ENCODE assay signal across 23 mouse cellular contexts in the genomic region with DNA sequence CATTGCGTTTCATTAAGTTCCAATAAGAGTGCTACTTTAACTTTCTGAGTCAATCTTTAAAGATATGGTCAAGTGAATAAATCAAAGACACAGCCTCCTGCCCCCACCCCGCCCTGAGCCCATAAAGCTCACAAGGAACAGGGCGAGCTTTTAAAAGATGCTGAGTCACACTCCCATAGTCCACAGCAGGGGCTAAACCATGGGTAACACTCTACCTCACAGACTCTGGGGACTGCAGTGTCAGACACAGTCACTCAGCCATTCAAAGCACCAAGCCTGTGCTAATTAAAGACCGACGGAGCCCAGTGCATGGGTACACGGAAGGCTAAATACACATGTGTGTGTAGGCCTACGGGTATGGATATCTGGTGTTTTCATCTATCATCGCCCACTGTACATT.
DNase-seq lines count a peak whose midpoint lies in the region; ATAC-seq lines count a peak whose summit lies in the region.
"Had no signal": no experiment of that assay in that cellular context is flagged by ENCODE, and none has a peak within 500 bp of the region (broad histone marks: within the 10 kb centered on the region; RNA-seq: fewer than 3 reads in every experiment).

No protein-coding gene starts in this region.

- no peak overlapping the region for H3K4me3 ChIP-seq in limb, embryonic 13.5 days
- no peak overlapping the region for H3K4me3 ChIP-seq in limb, embryonic 10.5 days
- H3K4me3 ChIP-seq: embryonic facial prominence, embryonic 10.5 days; hindbrain, embryonic 10.5 days; liver, embryonic 12.5 days; myocyte had no signal

- peaks cover 4% of the 10 kb centered on the region for H3K36me3 ChIP-seq in limb, embryonic 13.5 days
- H3K36me3 ChIP-seq in limb, embryonic 10.5 days, result no peaks in the 10 kb centered on the region
- H3K36me3 ChIP-seq: embryonic facial prominence, embryonic 10.5 days; G1E; hindbrain, embryonic 10.5 days; liver, embryonic 12.5 days had no signal

- no peak for DNase-seq in limb, embryonic 10.5 days (ENCODE audit: low spot score)
- peak; percentile 13 to 37 for DNase-seq in urinary bladder, postnatal 36 days (ENCODE audit: low spot score in 2 of 2)
- no peak for DNase-seq in urinary bladder, postnatal 25 days (ENCODE audit: low spot score)
- DNase-seq in ovary, adult 18-20 months (ENCODE audit: low spot score), result no peak
- DNase-seq in yolk sac, embryonic 10.5 days (ENCODE audit: low spot score), result no peak
- DNase-seq: adrenal gland, adult 8-10 months; cerebellum, adult 8-10 months; gastrocnemius, postnatal 14 days; kidney, adult 18-20 months; layer of hippocampus, postnatal 36 days; midbrain, embryonic 14.5 days; spleen, adult 18-20 months had no signal

- WGBS in limb, embryonic 13.5 days, result 88% methylated on average over 8 of the region's 8 CpGs
- 88% methylated on average over 8 of the region's 8 CpGs for WGBS in limb, embryonic 10.5 days

- H3K9me3 ChIP-seq in limb, embryonic 13.5 days, result no peaks in the 10 kb centered on the region
- no peaks in the 10 kb centered on the region for H3K9me3 ChIP-seq in limb, embryonic 10.5 days (replicated peaks)
- H3K9me3 ChIP-seq: embryonic facial prominence, embryonic 10.5 days; hindbrain, embryonic 10.5 days; liver, embryonic 12.5 days had no signal

- H3K4me1 ChIP-seq in limb, embryonic 13.5 days, result no peaks in the 10 kb centered on the region
- no peaks in the 10 kb centered on the region for H3K4me1 ChIP-seq in limb, embryonic 10.5 days
- H3K4me1 ChIP-seq: embryonic facial prominence, embryonic 10.5 days; hindbrain, embryonic 10.5 days; liver, embryonic 12.5 days had no signal

- no peak overlapping the region for H3K27ac ChIP-seq in limb, embryonic 13.5 days
- no peak overlapping the region for H3K27ac ChIP-seq in limb, embryonic 10.5 days
- H3K27ac ChIP-seq: embryonic facial prominence, embryonic 10.5 days; hindbrain, embryonic 10.5 days; hindbrain, postnatal 0 days; kidney, postnatal 0 days; liver, embryonic 12.5 days had no signal

- peak; percentile 24; the same call in 1 of the 2 replicates for ATAC-seq in limb, embryonic 13.5 days (ENCODE audit: low FRiP score, low read depth)
- ATAC-seq in megakaryocyte progenitor cell, adult 5-6 weeks (replicated peaks; ENCODE audit: poor library complexity), result 0 out of 2 replicates have a peak, but pooled peaks have one; percentile 32
- ATAC-seq: forebrain, embryonic 14.5 days; hindbrain, postnatal 0 days; liver, embryonic 12.5 days; lung, postnatal 0 days had no signal

- H3K27me3 ChIP-seq in limb, embryonic 13.5 days, result no peaks in the 10 kb centered on the region
- no peaks in the 10 kb centered on the region for H3K27me3 ChIP-seq in limb, embryonic 10.5 days (ENCODE audit: low read depth, poor library complexity, severe bottlenecking)
- H3K27me3 ChIP-seq: liver, embryonic 12.5 days had no signal

- no peak overlapping the region for H3K4me2 ChIP-seq in limb, embryonic 13.5 days (replicated peaks)
- H3K4me2 ChIP-seq: liver, embryonic 12.5 days had no signal

- no peak overlapping the region for H3K9ac ChIP-seq in limb, embryonic 13.5 days
- H3K9ac ChIP-seq: liver, embryonic 12.5 days had no signal

Comparison
In these comparisons a context has a peak if more than half of its experiments do, and no peak if none do; other contexts are left out.
1. DNase-seq: peak in urinary bladder, postnatal 36 days (2 of 2); none in limb, embryonic 10.5 days (single experiment), urinary bladder, postnatal 25 days (single experiment), ovary, adult 18-20 months (single experiment) and yolk sac, embryonic 10.5 days (single experiment).